Mouse (Mus musculus) left cerebral cortex, postnatal 36 days (tissue): ENCODE data around the gene Nacc2. TPM values are rescaled to one million over a fixed set of nuclear protein-coding genes. Genes with fewer than 3 reads are reported as not detected.

Experiments
- DNase-seq, 2 experiments: peaks; one replicate each; pipeline ENCODE4 v3.0.0; 2021 to 2022; ENCODE audit warnings: low spot score in 2 of 2, mixed read lengths in 1 of 2
- intact Hi-C: fragments of 180-260 bp; cut with DNase I; formaldehyde crosslinking; loops from one replicate; pipeline ENCODE4 v1.15.1; 2025
- total RNA-seq, 2 experiments: library from RNA; stranded (reverse); gene quantifications; 2 replicates each; pipeline ENCODE4 v1.2.3; 2021

Nacc2 gene
- total RNA-seq, 2 experiments from 2014 or later, result 69.8 to 75.7 TPM

DNA sequence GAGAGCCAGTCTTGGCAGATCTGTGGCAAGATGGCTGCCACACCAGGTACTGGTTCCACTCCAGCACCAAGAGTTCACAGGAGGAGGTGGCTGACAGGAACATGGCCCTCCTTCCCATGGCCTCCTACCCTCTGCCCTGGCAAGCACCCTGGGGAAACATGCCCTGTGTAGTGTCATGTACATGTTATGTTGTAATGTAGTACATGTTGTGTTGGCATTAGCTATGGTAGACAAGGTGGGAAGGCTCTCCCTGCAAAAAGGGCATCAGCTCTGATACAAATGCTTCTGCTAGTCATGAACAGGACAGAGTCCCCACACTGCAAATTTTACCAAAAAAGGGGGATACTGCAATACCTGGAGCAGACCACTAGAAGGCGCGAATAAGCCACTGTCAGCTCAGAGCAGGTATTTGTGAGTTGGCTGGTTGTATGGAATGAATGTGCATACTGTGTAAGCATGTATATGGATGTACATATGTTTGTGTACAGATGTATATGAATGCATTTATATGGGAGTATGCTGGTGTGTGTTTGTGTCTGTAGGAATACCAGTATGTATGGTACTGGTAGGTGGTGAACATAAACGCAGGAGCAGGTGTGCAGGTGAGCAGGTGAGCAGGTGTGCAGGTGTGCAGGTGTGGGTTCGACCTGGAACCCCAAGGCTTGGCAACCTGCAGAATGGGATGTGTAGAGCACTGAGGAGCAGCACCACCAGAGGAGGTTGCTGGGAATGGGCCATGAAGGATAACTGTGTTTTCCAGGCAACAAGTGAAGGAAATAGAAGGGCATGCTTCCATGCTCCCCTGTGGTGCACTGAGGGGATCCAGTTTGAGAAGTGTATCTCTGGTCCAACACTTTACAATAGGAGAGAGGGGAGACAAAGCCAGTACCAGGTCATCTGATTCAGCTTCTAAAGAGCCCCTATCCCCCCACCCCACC is 98.6 kb downstream of the Nacc2 start:
- intact Hi-C loops, result loop anchor here (1.0 to 10.0 kb wide), 2 partner anchors 118 to 250 kb away; no protein-coding TSS in a partner anchor
- peak; percentile 33 to 39 for DNase-seq

DNA sequence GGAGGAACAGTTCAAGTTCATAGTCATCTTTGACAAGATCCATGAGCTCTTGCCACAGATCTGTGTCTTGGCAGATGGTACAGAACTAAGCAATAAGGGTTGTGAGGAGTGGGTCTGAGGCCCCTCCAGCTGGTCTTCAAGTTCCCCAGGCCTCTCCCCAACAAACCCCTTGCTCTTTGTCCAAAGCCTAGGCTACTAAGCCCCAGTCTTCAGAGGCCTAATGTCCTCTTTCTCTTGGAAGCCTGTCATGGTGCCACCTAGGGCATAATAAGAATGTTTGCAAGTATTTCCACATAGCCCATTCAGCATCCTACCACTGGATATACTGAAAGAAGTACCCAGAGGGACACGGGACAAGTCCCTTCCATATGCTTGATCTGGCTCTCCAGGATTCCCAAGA is 100.4 kb downstream of the Nacc2 start:
- intact Hi-C loops, result loop anchor here (10.0 kb wide), 1 partner anchor 252 kb away; no protein-coding TSS in a partner anchor
- DNase-seq, result no peak

DNA sequence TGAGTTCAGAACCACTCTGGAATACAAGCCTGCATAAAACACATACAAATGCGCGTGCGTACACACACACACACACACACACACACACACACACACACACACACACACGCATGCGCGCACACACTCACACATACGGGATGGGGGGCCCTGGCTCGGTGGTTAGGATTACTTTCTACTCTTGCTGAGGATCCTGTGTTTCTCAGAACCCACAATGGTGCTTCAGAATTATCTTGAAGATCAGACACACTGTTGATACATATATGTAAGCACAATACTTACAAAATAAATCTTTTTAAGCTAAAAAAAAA is 100.8 kb downstream of the Nacc2 start:
- intact Hi-C loops, result loop anchor here (10.0 kb wide), 1 partner anchor 253 kb away; no protein-coding TSS in a partner anchor
- no peak for DNase-seq

DNA sequence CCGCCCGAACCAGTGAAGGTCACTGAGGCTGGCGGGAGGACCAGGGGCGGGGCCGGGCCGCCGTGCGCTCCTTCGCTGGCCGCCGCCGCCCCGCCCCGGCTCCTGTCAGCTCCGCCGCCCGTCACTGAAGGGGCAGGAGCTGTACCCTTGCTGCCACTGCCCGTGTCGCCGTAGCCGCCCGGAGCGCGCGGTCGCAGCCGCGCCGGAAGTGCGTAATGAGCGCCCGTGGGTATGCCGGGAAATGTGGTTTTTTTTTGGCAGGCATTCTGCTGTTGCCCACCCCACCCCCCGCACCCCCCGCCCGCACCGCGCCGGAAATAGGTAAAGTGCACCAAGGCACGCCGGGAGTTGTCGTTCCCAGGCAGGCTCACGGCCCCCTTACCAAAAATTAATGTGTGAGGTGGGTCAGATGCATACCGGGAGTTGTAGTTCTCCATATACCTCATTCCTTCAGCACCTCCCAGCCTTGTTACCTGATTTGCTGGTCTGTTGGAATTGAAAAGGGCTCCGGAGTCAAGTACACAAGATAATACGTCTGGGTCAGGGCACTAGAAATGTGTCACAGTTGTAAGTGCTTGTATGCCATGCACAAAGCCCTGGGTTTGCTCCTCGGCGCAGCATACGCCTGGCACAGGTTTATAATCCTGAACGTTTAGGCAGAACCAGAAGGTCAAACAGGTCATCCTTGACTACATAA is 101.3 kb downstream of the Nacc2 start, which contains the start of gene Ubac1:
TSS of gene Ubac1 (minus strand) at position 187 of the 697 bp plus-strand sequence.
- peak; percentile 90 to 94 for DNase-seq
- intact Hi-C loops, result loop anchor here (2.0 to 10.0 kb wide), 3 partner anchors 39 to 253 kb away; partner anchors contain the start of gene Camsap1

DNA sequence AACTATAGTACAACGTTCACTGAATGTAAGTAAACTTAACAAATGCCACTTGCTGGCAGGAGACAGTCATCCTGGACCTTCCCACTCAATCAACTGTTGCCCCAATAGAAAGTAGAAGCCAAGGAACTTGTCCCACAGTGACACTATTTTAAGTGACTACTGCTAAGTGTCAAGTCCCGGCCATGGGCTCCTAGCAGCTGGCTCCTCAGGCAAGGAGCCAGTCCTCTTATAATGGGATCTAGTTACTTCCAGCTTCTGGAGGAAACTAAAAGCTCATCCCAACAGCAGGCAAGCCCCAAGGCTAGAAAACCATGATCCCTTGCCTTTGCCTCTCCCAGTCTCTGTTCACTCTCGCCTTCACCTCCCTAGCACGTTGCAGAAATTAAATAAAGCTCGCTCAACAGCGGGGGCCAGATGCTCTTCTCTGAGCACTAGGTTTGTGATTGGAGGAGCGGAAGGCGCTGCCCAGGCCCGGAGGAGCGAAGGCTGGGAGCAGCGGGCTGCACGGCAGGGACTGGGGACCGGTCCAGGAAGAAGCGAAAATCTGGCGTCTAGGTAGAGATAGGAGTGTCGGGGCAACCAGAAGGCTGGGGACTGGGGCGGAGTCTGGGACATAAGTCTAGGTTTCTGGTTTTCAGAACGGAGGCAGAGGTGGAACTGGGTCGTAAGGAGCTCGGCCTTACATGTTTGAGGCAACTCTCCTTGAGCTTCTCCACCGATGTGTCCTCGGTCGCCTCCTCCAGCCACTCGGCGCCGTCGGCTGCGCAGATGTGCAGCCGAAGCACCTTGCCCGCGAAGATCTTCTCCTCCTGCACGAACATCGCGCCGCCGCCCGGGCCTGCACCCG is 102.1 kb downstream of the Nacc2 start:
- DNase-seq, result peak; percentile 64 to 65
- intact Hi-C loops, result loop anchor here (2.0 to 10.0 kb wide), 3 partner anchors 38 to 254 kb away; partner anchors contain the start of gene Camsap1

DNA sequence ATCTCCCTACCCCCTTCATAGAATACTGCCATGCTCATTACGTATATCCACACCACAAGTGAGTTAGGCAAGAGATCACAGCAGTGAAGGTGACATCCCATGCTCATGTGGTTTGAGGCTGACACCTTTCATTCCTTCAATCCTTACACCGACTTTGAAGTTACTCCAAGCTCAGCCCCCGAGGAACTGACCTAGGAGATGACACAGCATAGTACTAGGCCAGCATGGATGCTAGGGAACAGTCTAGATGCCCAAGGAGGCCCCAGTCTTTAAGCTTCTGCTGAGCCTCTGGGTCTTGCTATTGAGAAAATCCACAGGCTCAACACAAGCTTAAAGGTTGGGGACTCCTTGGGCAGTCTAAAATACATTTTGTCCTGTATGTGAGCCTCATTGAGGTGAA is 103.1 kb downstream of the Nacc2 start:
- intact Hi-C loops, result loop anchor here (2.0 to 10.0 kb wide), 3 partner anchors 37 to 255 kb away; partner anchors contain the start of gene Camsap1
- DNase-seq, result no peak

DNA sequence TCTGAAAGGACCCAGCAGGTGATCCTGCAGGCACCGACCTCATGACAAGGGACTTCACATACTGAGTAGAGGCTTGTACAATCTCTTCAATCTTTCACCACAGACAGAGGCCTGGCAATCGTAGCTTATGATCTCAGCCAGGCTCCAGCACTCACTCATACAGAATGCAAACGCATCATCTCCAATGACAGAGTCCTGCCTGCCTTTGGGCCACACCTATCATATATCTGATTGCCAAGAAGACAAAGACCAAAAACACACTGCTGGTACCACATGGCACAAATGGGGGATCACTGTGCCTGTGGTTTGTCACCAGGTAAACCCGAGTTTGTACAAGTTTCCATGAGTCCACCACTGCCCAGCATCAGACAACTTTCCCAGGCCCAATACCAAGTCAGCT is 105.7 kb downstream of the Nacc2 start:
- intact Hi-C loops, result no loop called here

DNA sequence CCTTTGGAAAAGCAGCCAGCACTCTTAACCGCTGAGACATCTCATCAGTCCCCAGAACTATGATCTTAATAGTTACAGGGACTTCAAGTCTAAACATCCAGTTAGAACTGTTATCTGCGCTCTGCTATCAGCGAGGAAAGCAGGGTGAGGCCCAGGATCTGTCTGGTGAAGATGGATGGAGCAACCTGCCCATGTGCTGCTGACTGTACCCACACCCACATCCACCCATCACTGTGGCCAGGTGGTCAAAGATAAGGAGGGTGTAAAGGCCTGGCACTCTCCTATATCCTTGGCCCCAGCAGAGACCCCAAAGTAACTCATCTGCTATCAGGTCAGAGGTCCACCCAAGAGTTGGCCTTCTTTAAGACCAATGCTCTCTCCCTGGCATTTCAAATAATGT is 109.3 kb downstream of the Nacc2 start:
- intact Hi-C loops, result no loop called here
- no peak for DNase-seq

More for the DNA sequence above, 105.7 kb downstream of the Nacc2 start:
- no peak for DNase-seq

DNA sequence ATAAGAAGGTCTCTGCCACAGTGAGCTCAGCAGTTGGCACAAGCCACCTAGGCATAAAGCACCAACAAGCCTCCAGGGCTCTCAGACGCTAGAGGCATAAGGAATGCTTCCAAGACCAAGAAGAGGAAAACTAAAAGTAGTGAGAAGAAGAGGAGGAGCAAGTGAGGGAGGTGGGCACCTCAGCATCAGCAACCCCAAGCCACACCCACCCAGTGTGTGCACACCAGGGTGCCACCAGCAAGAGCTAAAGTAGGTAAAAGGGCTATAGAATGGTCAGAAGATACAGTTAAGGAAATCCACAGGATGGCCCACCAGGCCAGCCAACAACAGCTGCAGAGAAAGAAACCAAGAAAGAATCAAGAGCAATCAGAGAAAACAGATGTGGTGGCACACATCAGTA is 111.6 kb downstream of the Nacc2 start:
- DNase-seq, result no peak
- intact Hi-C loops, result no loop called here

Other genes with a start within 250 kb of the Nacc2 start
- 100 to 1,000 TPM; 154 to 163 TPM for gene Camsap1, start 139.9 kb downstream of the Nacc2 start, total RNA-seq
- gene Ubac1, start 101.5 kb downstream of the Nacc2 start, total RNA-seq, result 10 to 100 TPM; 63.2 to 64.8 TPM
- under 1 TPM in 1 of 2 experiments, not detected in 1; 0.15 TPM for gene Lhx3, start 85.1 kb upstream of the Nacc2 start, total RNA-seq
- gene Qsox2, start 114.3 kb upstream of the Nacc2 start, total RNA-seq, result 10 to 100 TPM; 22.8 to 23.3 TPM
- gene Ccdc187, start 171.3 kb upstream of the Nacc2 start, total RNA-seq, result 1 to 10 TPM; 1.3 to 3.5 TPM
- 10 to 100 TPM; 44.4 to 58.4 TPM for gene Gpsm1, start 192.3 kb upstream of the Nacc2 start, total RNA-seq
- gene Dnlz, start 228.9 kb upstream of the Nacc2 start, total RNA-seq, result 10 to 100 TPM; 27.5 to 28.7 TPM
- gene Card9, start 237.7 kb upstream of the Nacc2 start, total RNA-seq, result 1 to 10 TPM; 2.1 to 2.7 TPM